Mouse (Mus musculus): Measurements from ENCODE around the gene Gucy2c.

The Gucy2c gene

GRCm38 (mm10) chr6:136668266-136668986 is 113.1 kb downstream of the Gucy2c start:
- no peak for DNase-seq (ENCODE audit: low read depth, low spot score)

GRCm38 (mm10) chr6:136662063-136662462 is 119.5 kb downstream of the Gucy2c start:
- no peak for DNase-seq (ENCODE audit: low read depth, low spot score)

GRCm38 (mm10) chr6:136661706-136662016 is 119.9 kb downstream of the Gucy2c start, which contains the start of gene Plbd1:
Plbd1 (minus strand) TSS chr6:136661928.
- DNase-seq (ENCODE audit: low read depth, low spot score), result peak; percentile 34

GRCm38 (mm10) chr6:136660831-136661705 is 120.5 kb downstream of the Gucy2c start:
- DNase-seq (ENCODE audit: low read depth, low spot score), result no peak

- no peak for DNase-seq (ENCODE audit: low read depth, low spot score)
Observed at GRCm38 (mm10) chr6:136659226-136659625, 122.3 kb downstream of the Gucy2c start.

- DNase-seq (ENCODE audit: low read depth, low spot score), result no peak
Observed at GRCm38 (mm10) chr6:136658303-136658702, 123.3 kb downstream of the Gucy2c start.

- no peak for DNase-seq (ENCODE audit: low read depth, low spot score)
Observed at GRCm38 (mm10) chr6:136655786-136656185, 125.8 kb downstream of the Gucy2c start.

- no peak for DNase-seq (ENCODE audit: low read depth, low spot score)
Observed at GRCm38 (mm10) chr6:136654470-136654869, 127.1 kb downstream of the Gucy2c start.

GRCm38 (mm10) chr6:136653331-136653730 is 128.2 kb downstream of the Gucy2c start:
- DNase-seq (ENCODE audit: low read depth, low spot score), result no peak

GRCm38 (mm10) chr6:136650664-136651063 is 130.9 kb downstream of the Gucy2c start:
- no peak for DNase-seq (ENCODE audit: low read depth, low spot score)

- DNase-seq (ENCODE audit: low read depth, low spot score), result no peak
Observed at GRCm38 (mm10) chr6:136647455-136647861, 134.1 kb downstream of the Gucy2c start.
